Mouse (Mus musculus) hematopoietic stem cell, adult 5-6 weeks (primary cell): Measurements from ENCODE around the gene Ryr3. TPM values are rescaled to one million over a fixed set of nuclear protein-coding genes. Genes with fewer than 3 reads are reported as not detected.

Experiments used
- total RNA-seq: library from RNA; stranded (forward); fragments of 172-1452, 232-1000 nt; gene quantifications from 2 replicates; pipeline ENCODE4 v1.2.3, GENCODE M21; 2017

Gene Ryr3
- total RNA-seq, 1 experiment from 2014 or later: not detected

Other genes with a start within 250 kb of the Ryr3 start
- gene Tmco5b, start 68.6 kb upstream of the Ryr3 start, total RNA-seq: not detected in 2 replicates
- 0.44 TPM in 1 of 2 replicates, not detected in the other for gene Fmn1, start 110.6 kb upstream of the Ryr3 start, total RNA-seq